Mouse (Mus musculus) erythroblast, embryonic 14.5 days (primary cell): ENCODE measurements around the gene Skida1. TPM values are rescaled to one million over a fixed set of nuclear protein-coding genes. Genes with fewer than 3 reads are reported as not detected.
A peak's percentile ranks its signal among the peaks of the same experiment; 100 is the strongest.

Source experiments
- H3K27me3 ChIP-seq: 2 replicates; pipeline ENCODE4 v1.6.1; 2012; ENCODE audit warnings: inconsistent platforms; ENCODE audit not compliant: control insufficient read depth
- H3K36me3 ChIP-seq: 2 replicates; pipeline ENCODE4 v1.6.1; 2012; ENCODE audit warnings: mild to moderate bottlenecking, inconsistent platforms; ENCODE audit not compliant: control insufficient read depth
- H3K4me1 ChIP-seq: 2 replicates; pipeline ENCODE4 v1.6.1; 2012; ENCODE audit warnings: inconsistent platforms; ENCODE audit not compliant: control insufficient read depth
- H3K4me3 ChIP-seq: replicated peaks from 2 replicates; pipeline ENCODE3; 2012; ENCODE audit warnings: moderate library complexity, mild to moderate bottlenecking, inconsistent platforms
- H3K9me3 ChIP-seq: 2 replicates; pipeline ENCODE4 v1.6.1; 2012; ENCODE audit warnings: low read length, inconsistent platforms, mixed read lengths; ENCODE audit not compliant: control insufficient read depth
- GATA1 ChIP-seq: IDR thresholded peaks from 2 replicates; pipeline ENCODE4 v1.6.1; 2012; ENCODE audit warnings: low read length, inconsistent platforms, mixed read lengths
- TAL1 ChIP-seq: IDR thresholded peaks from 3 replicates; pipeline ENCODE4 v1.6.1; 2012; ENCODE audit warnings: low read length, inconsistent platforms, mixed read lengths
- polyA plus RNA-seq: library from polyadenylated mRNA; stranded (reverse); fragments of >175 nt; gene quantifications from 2 replicates; pipeline ENCODE4 v1.2.3, GENCODE M21; 2012

The Skida1 gene
- polyA plus RNA-seq, 1 experiment = not detected

GRCm38 (mm10) chr2:18026116-18026947 is 22.5 kb downstream of the Skida1 start:
- H3K27me3 ChIP-seq = peaks cover 83% of the 10 kb centered on the region

DNA sequence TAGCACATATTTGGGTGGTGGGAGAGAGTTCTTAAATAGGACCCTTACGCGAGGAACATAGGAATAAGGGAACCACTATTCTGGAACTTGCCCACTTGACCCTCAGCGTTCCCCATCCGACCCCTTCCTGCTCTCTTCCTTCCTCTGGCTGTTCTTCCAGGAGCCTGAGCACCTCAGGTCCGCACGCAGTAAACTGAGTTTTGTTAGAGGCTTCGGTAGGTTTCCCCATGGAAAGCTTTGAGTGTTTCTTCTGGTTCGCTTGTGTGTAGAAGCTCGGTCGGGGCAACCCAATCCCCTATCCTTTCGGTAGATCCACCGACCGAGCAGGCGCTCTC is 23.1 kb downstream of the Skida1 start:
- Histone ChIP-seq H3K36me3 (no peaks in the 10 kb centered on the region), H3K27me3 (peaks cover 77% of the 10 kb centered on the region), H3K9me3 (peaks cover 10% of the 10 kb centered on the region; the same call in 1 of the 2 replicates), H3K4me3 (peak overlapping the region; percentile 65), H3K4me1 (peaks cover 33% of the 10 kb centered on the region)
- TF ChIP-seq TAL1 (no peak), GATA1 (no peak)

More at GRCm38 (mm10) chr2:18026116-18026947, 22.5 kb downstream of the Skida1 start:
- no peak for TF ChIP-seq TAL1
- no peak for TF ChIP-seq GATA1
- peaks cover 33% of the 10 kb centered on the region for H3K4me1 ChIP-seq
- H3K36me3 ChIP-seq = no peaks in the 10 kb centered on the region
- H3K9me3 ChIP-seq = peaks cover 10% of the 10 kb centered on the region; the same call in 1 of the 2 replicates
- H3K4me3 ChIP-seq = peak overlapping the region; percentile 65

GRCm38 (mm10) chr2:18025116-18025515 is 23.7 kb downstream of the Skida1 start:
- TF ChIP-seq GATA1 = no peak
- TF ChIP-seq TAL1 = no peak
- peaks cover 71% of the 10 kb centered on the region for H3K27me3 ChIP-seq
- peaks cover 10% of the 10 kb centered on the region; the same call in 1 of the 2 replicates for H3K9me3 ChIP-seq

GRCm38 (mm10) chr2:18022886-18023285 is 26.0 kb downstream of the Skida1 start:
- Histone ChIP-seq H3K27me3 (peaks cover 48% of the 10 kb centered on the region), H3K36me3 (no peaks in the 10 kb centered on the region), H3K4me3 (no peak overlapping the region), H3K9me3 (peaks cover 6% of the 10 kb centered on the region; the same call in 1 of the 2 replicates), H3K4me1 (peaks cover 22% of the 10 kb centered on the region)
- TF ChIP-seq GATA1 (no peak), TAL1 (no peak)

More at GRCm38 (mm10) chr2:18025116-18025515, 23.7 kb downstream of the Skida1 start:
- Histone ChIP-seq H3K4me3 (no peak overlapping the region), H3K4me1 (peaks cover 33% of the 10 kb centered on the region), H3K36me3 (no peaks in the 10 kb centered on the region)

GRCm38 (mm10) chr2:18019122-18019521 is 29.7 kb downstream of the Skida1 start:
- Histone ChIP-seq H3K4me1 (no peaks in the 10 kb centered on the region), H3K9me3 (no peaks in the 10 kb centered on the region), H3K4me3 (no peak overlapping the region), H3K27me3 (peaks cover 11% of the 10 kb centered on the region), H3K36me3 (no peaks in the 10 kb centered on the region)
- TF ChIP-seq TAL1 (no peak), GATA1 (no peak)

DNA sequence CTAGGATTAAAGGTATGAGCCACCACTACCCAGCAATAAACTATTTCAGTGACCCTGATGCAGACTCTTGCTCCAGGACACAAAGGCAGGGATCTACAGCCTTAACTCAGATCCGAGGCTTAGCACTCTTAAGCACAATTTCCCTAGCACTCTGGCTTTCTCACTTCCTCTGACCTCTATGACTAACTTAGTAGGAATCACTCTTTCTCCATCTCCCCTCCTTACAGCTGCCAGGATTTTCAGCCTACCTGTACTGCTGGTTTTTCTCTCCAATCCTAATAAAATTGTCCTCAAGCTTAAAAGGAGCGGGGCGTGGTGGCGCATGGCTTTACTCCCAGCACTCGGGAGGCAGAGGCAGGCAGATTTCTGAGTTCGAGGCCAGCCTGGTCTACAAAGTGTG is 31.5 kb downstream of the Skida1 start:
- Histone ChIP-seq H3K4me1 (no peaks in the 10 kb centered on the region), H3K27me3 (no peaks in the 10 kb centered on the region), H3K9me3 (no peaks in the 10 kb centered on the region), H3K36me3 (no peaks in the 10 kb centered on the region), H3K4me3 (no peak overlapping the region)
- TF ChIP-seq GATA1 (no peak), TAL1 (no peak)

DNA sequence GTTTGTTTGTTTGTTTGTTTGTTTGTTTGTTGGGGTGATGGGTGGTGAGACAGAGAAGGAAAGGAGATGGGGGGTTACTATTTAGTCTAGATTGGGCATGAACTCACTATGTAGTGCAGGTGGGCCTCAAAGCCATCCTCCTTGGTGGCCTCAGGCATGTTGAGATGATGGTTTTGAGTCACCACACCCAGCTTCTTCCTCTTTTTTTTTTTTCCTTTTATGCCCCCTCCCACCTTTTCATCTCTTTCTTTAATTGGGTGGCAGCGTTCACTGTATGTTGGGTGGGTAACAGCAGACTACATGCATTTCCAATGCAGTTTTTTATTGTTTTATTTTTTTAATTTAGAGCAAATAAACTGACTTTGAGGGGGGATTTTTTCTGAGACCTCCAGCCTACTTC is 32.2 kb downstream of the Skida1 start:
- no peaks in the 10 kb centered on the region for H3K4me1 ChIP-seq
- TF ChIP-seq GATA1 (no peak), TAL1 (no peak)
- no peaks in the 10 kb centered on the region for H3K36me3 ChIP-seq
- H3K4me3 ChIP-seq = no peak overlapping the region
- no peaks in the 10 kb centered on the region for H3K27me3 ChIP-seq
- H3K9me3 ChIP-seq = no peaks in the 10 kb centered on the region

GRCm38 (mm10) chr2:18015581-18015980 is 33.3 kb downstream of the Skida1 start:
- H3K36me3 ChIP-seq = no peaks in the 10 kb centered on the region
- TF ChIP-seq TAL1 (no peak), GATA1 (no peak)
- H3K4me1 ChIP-seq = no peaks in the 10 kb centered on the region
- H3K27me3 ChIP-seq = no peaks in the 10 kb centered on the region
- no peak overlapping the region for H3K4me3 ChIP-seq
- H3K9me3 ChIP-seq = no peaks in the 10 kb centered on the region

- Histone ChIP-seq H3K27me3 (no peaks in the 10 kb centered on the region), H3K36me3 (no peaks in the 10 kb centered on the region), H3K9me3 (no peaks in the 10 kb centered on the region), H3K4me1 (no peaks in the 10 kb centered on the region), H3K4me3 (no peak overlapping the region)
- no peak for TF ChIP-seq GATA1
- no peak for TF ChIP-seq TAL1
These were observed 36.0 kb downstream of the Skida1 start for GRCm38 (mm10) chr2:18012866-18013265.

- H3K36me3 ChIP-seq = no peaks in the 10 kb centered on the region
- H3K27me3 ChIP-seq = no peaks in the 10 kb centered on the region
- no peaks in the 10 kb centered on the region for H3K4me1 ChIP-seq
- TF ChIP-seq GATA1 (no peak), TAL1 (no peak)
- no peak overlapping the region for H3K4me3 ChIP-seq
- no peaks in the 10 kb centered on the region for H3K9me3 ChIP-seq
These were observed 37.6 kb downstream of the Skida1 start for GRCm38 (mm10) chr2:18011226-18011625.
